Mouse (Mus musculus): ENCODE results near the gene Thoc6.
A peak's percentile ranks its signal among the peaks of the same experiment; 100 is the strongest.

Gene Thoc6

GRCm38 (mm10) chr17:23677236-23677679 is 3.6 kb upstream of the Thoc6 start, which contains the start of gene Tnfrsf12a:
Gene Tnfrsf12a, minus strand, starts transcription at chr17:23677468.
- DNase-seq (ENCODE audit: low read depth, low spot score) = peak; percentile 91

GRCm38 (mm10) chr17:23676473-23677031 is 2.9 kb upstream of the Thoc6 start:
- peak; percentile 77 for DNase-seq (ENCODE audit: low read depth, low spot score)

- DNase-seq (ENCODE audit: low read depth, low spot score) = peak; percentile 99
These were observed 2.0 kb upstream of the Thoc6 start for GRCm38 (mm10) chr17:23675564-23676281.

GRCm38 (mm10) chr17:23675127-23675526 is 1.4 kb upstream of the Thoc6 start:
- DNase-seq (ENCODE audit: low read depth, low spot score) = peak; percentile 94

GRCm38 (mm10) chr17:23674271-23674952 is 730 bp upstream of the Thoc6 start:
- DNase-seq (ENCODE audit: low read depth, low spot score) = peak; percentile 72

GRCm38 (mm10) chr17:23672761-23673160 is 921 bp downstream of the Thoc6 start:
- no peak for DNase-seq (ENCODE audit: low read depth, low spot score)

GRCm38 (mm10) chr17:23671519-23671918 is 2.2 kb downstream of the Thoc6 start:
- no peak for DNase-seq (ENCODE audit: low read depth, low spot score)

GRCm38 (mm10) chr17:23670516-23671074 is 3.1 kb downstream of the Thoc6 start:
- no peak for DNase-seq (ENCODE audit: low read depth, low spot score)

GRCm38 (mm10) chr17:23665511-23665910 is 8.2 kb downstream of the Thoc6 start:
- DNase-seq (ENCODE audit: low read depth, low spot score) = no peak

GRCm38 (mm10) chr17:23664556-23665021 is 9.1 kb downstream of the Thoc6 start:
- DNase-seq (ENCODE audit: low read depth, low spot score) = peak; percentile 72

GRCm38 (mm10) chr17:23661526-23661925 is 12.2 kb downstream of the Thoc6 start:
- DNase-seq (ENCODE audit: low read depth, low spot score) = no peak

GRCm38 (mm10) chr17:23660876-23661200 is 12.8 kb downstream of the Thoc6 start:
- DNase-seq (ENCODE audit: low read depth, low spot score) = no peak

- DNase-seq (ENCODE audit: low read depth, low spot score) = no peak
These were observed 13.4 kb downstream of the Thoc6 start, which contains the start of gene Bicdl2 for GRCm38 (mm10) chr17:23660117-23660875. Gene Bicdl2, plus strand, starts transcription at chr17:23660506.

- DNase-seq (ENCODE audit: low read depth, low spot score) = no peak
These were observed 15.2 kb downstream of the Thoc6 start for GRCm38 (mm10) chr17:23658450-23658849.

GRCm38 (mm10) chr17:23654410-23654809 is 19.3 kb downstream of the Thoc6 start:
- no peak for DNase-seq (ENCODE audit: low read depth, low spot score)

- DNase-seq (ENCODE audit: low read depth, low spot score) = no peak
These were observed 19.7 kb downstream of the Thoc6 start for GRCm38 (mm10) chr17:23654001-23654400.

- no peak for DNase-seq (ENCODE audit: low read depth, low spot score)
These were observed 20.4 kb downstream of the Thoc6 start for GRCm38 (mm10) chr17:23653324-23653723.

- DNase-seq (ENCODE audit: low read depth, low spot score) = peak; percentile 55
These were observed 22.3 kb downstream of the Thoc6 start for GRCm38 (mm10) chr17:23651363-23651762.

GRCm38 (mm10) chr17:23645894-23646293 is 27.8 kb downstream of the Thoc6 start:
- DNase-seq (ENCODE audit: low read depth, low spot score) = no peak

- no peak for DNase-seq (ENCODE audit: low read depth, low spot score)
These were observed 28.8 kb downstream of the Thoc6 start, which contains the start of gene Mmp25 for GRCm38 (mm10) chr17:23644613-23645495. Gene Mmp25, minus strand, starts transcription at chr17:23645277.
